ENCODE assay signal across 9 mouse cellular contexts in genomic region chr4:126532292-126532691, GRCm38 (mm10). TPM values are rescaled to one million over a fixed set of nuclear protein-coding genes. Genes with fewer than 3 reads are reported as not detected.
DNase-seq lines count a peak whose midpoint lies in the region; ATAC-seq lines count a peak whose summit lies in the region.
"Had no signal": no experiment of that assay in that cellular context is flagged by ENCODE, and none has a peak within 500 bp of the region (broad histone marks: within the 10 kb centered on the region; RNA-seq: fewer than 3 reads in every experiment).

No protein-coding gene starts in this region.

- ATAC-seq in kidney, embryonic 15.5 days (replicated peaks; ENCODE audit: low FRiP score) = no peak
- ATAC-seq in embryonic facial prominence, embryonic 12.5 days (ENCODE audit: insufficient number of reproducible peaks, insufficient read depth, low FRiP score, low TSS enrichment) = no peak
- no peak for ATAC-seq in hindbrain, embryonic 16.5 days
- ATAC-seq in midbrain, embryonic 14.5 days (ENCODE audit: low FRiP score, low TSS enrichment) = no peak

- no peak for DNase-seq in kidney, adult 8-10 months
- no peak for DNase-seq in midbrain, embryonic 14.5 days
- DNase-seq in ovary, postnatal 14 days (ENCODE audit: low spot score) = no peak
- DNase-seq in spleen, adult 12 weeks (ENCODE audit: low spot score) = no peak
- DNase-seq in thymus, adult 18-20 months = no peak
- DNase-seq: left cerebral cortex, postnatal 4 days had no signal

- H3K4me1 ChIP-seq in kidney, embryonic 15.5 days = peaks cover 11% of the 10 kb centered on the region
- no peaks in the 10 kb centered on the region for H3K4me1 ChIP-seq in embryonic facial prominence, embryonic 12.5 days
- H3K4me1 ChIP-seq in hindbrain, embryonic 16.5 days (ENCODE audit: control insufficient read depth, insufficient read depth, low read depth, low read length) = peaks cover 13% of the 10 kb centered on the region
- H3K4me1 ChIP-seq in midbrain, embryonic 14.5 days (ENCODE audit: control insufficient read depth, insufficient read depth, low read length) = peaks cover 13% of the 10 kb centered on the region

- H3K9ac ChIP-seq in kidney, embryonic 15.5 days = peak overlapping the region; percentile 84; the same call in 1 of the 2 replicates
- peak overlapping the region; percentile 82; the same call in 1 of the 2 replicates for H3K9ac ChIP-seq in embryonic facial prominence, embryonic 12.5 days
- H3K9ac ChIP-seq in hindbrain, embryonic 16.5 days (ENCODE audit: low read depth, low read length) = peak overlapping the region; percentile 96
- H3K9ac ChIP-seq in midbrain, embryonic 14.5 days (replicated peaks; ENCODE audit: low read length) = peak overlapping the region; percentile 95

- no peaks in the 10 kb centered on the region for H3K9me3 ChIP-seq in kidney, embryonic 15.5 days (replicated peaks)
- no peaks in the 10 kb centered on the region for H3K9me3 ChIP-seq in embryonic facial prominence, embryonic 12.5 days
- H3K9me3 ChIP-seq in hindbrain, embryonic 16.5 days (ENCODE audit: control insufficient read depth, low read length) = no peaks in the 10 kb centered on the region
- H3K9me3 ChIP-seq in midbrain, embryonic 14.5 days (ENCODE audit: control insufficient read depth, low read length) = no peaks in the 10 kb centered on the region

- H3K4me3 ChIP-seq in kidney, embryonic 15.5 days (replicated peaks) = peak overlapping the region; percentile 89
- H3K4me3 ChIP-seq in embryonic facial prominence, embryonic 12.5 days = peak overlapping the region; percentile 81
- peak overlapping the region; percentile 93 for H3K4me3 ChIP-seq in hindbrain, embryonic 16.5 days (ENCODE audit: low read length)
- H3K4me3 ChIP-seq in midbrain, embryonic 14.5 days (replicated peaks; ENCODE audit: low read depth, low read length) = peak overlapping the region; percentile 96

- 36% methylated on average over 5 of the region's 5 CpGs for WGBS in kidney, embryonic 15.5 days
- WGBS in embryonic facial prominence, embryonic 12.5 days = 39% methylated on average over 5 of the region's 5 CpGs
- 22% methylated on average over 5 of the region's 5 CpGs for WGBS in hindbrain, embryonic 16.5 days
- 32% methylated on average over 5 of the region's 5 CpGs for WGBS in midbrain, embryonic 14.5 days

- H3K27me3 ChIP-seq in kidney, embryonic 15.5 days = peaks cover 3% of the 10 kb centered on the region; the same call in 1 of the 2 replicates
- H3K27me3 ChIP-seq in embryonic facial prominence, embryonic 12.5 days = 0 out of 2 replicates have a peak, but pooled peaks cover 5% of the 10 kb centered on the region
- H3K27me3 ChIP-seq in hindbrain, embryonic 16.5 days (replicated peaks; ENCODE audit: control insufficient read depth, insufficient read depth, low read length) = no peaks in the 10 kb centered on the region
- H3K27me3 ChIP-seq in midbrain, embryonic 14.5 days (ENCODE audit: control insufficient read depth, insufficient read depth, low read length) = no peaks in the 10 kb centered on the region

- H3K36me3 ChIP-seq in kidney, embryonic 15.5 days = no peaks in the 10 kb centered on the region
- H3K36me3 ChIP-seq in embryonic facial prominence, embryonic 12.5 days = no peaks in the 10 kb centered on the region
- no peaks in the 10 kb centered on the region for H3K36me3 ChIP-seq in hindbrain, embryonic 16.5 days (ENCODE audit: control insufficient read depth, insufficient read depth, low read length)
- H3K36me3 ChIP-seq in midbrain, embryonic 14.5 days (ENCODE audit: control insufficient read depth, insufficient read depth, low read length) = no peaks in the 10 kb centered on the region

- no peak overlapping the region for H3K27ac ChIP-seq in kidney, embryonic 15.5 days
- H3K27ac ChIP-seq in embryonic facial prominence, embryonic 12.5 days = no peak overlapping the region
- H3K27ac ChIP-seq in hindbrain, embryonic 16.5 days (ENCODE audit: low read depth, low read length) = no peak overlapping the region
- H3K27ac ChIP-seq in midbrain, embryonic 14.5 days (replicated peaks; ENCODE audit: low read depth, low read length) = no peak overlapping the region

- peak overlapping the region; percentile 97 for H3K4me2 ChIP-seq in kidney, embryonic 15.5 days
- H3K4me2 ChIP-seq in embryonic facial prominence, embryonic 12.5 days (replicated peaks) = peak overlapping the region; percentile 85
- peak overlapping the region; percentile 86 for H3K4me2 ChIP-seq in hindbrain, embryonic 16.5 days (ENCODE audit: low read length)
- peak overlapping the region; percentile 86 for H3K4me2 ChIP-seq in midbrain, embryonic 14.5 days (ENCODE audit: low read length)

RNA-seq across cellular contexts. Expression of gene Ago4, which starts 1.0 kb away (rescaled TPM):
- polyA plus RNA-seq in kidney, embryonic 15.5 days (2015; fragmentation: Nextera tagmentation; extraction: Ambion mirVana) = 1.4 and 1.8 TPM in 2 replicates
- polyA plus RNA-seq in embryonic facial prominence, embryonic 12.5 days (2016; fragmentation: Nextera tagmentation; extraction: Ambion mirVana) = 3.2 and 4.1 TPM in 2 replicates
- polyA plus RNA-seq in hindbrain, embryonic 16.5 days (2015; fragmentation: Nextera tagmentation; extraction: Ambion mirVana) = 6.0 and 6.7 TPM in 2 replicates
- polyA plus RNA-seq in midbrain, embryonic 14.5 days (2014; fragmentation: Nextera tagmentation; extraction: Ambion mirVana) = 11.8 and 12.4 TPM in 2 replicates

RNA-seq across cellular contexts. Expression of gene Clspn, which starts 24.4 kb away (rescaled TPM):
- 39.2 and 40.3 TPM in 2 replicates for polyA plus RNA-seq in kidney, embryonic 15.5 days (2015; fragmentation: Nextera tagmentation; extraction: Ambion mirVana)
- polyA plus RNA-seq in embryonic facial prominence, embryonic 12.5 days (2016; fragmentation: Nextera tagmentation; extraction: Ambion mirVana) = 40.7 and 41.4 TPM in 2 replicates
- 7.9 TPM in 2 replicates for polyA plus RNA-seq in hindbrain, embryonic 16.5 days (2015; fragmentation: Nextera tagmentation; extraction: Ambion mirVana)
- polyA plus RNA-seq in midbrain, embryonic 14.5 days (2014; fragmentation: Nextera tagmentation; extraction: Ambion mirVana) = 5.0 and 8.1 TPM in 2 replicates
